Mouse (Mus musculus) MEL (cell line): Measurements from ENCODE around the gene Plxnc1. TPM values are rescaled to one million over a fixed set of nuclear protein-coding genes. Genes with fewer than 3 reads are reported as not detected.

Experiments
- DNase-seq: peaks from one replicate; pipeline ENCODE4 v3.0.0; 2011; ENCODE audit warnings: low read depth, low spot score
- H3K27ac ChIP-seq: 2 replicates; pipeline ENCODE4 v1.5.1; 2012; ENCODE audit warnings: low read depth, mild to moderate bottlenecking, control low read depth, low read length, moderate library complexity; ENCODE audit not compliant: control insufficient read depth
- H3K27me3 ChIP-seq, 2 experiments: fragments of 150-350 bp in 1 of 2; sonication (generic) in 1 of 2; 2 replicates each; pipeline ENCODE4 v1.6.1; 2012; ENCODE audit warnings: low read length in 2 of 2, mild to moderate bottlenecking in 2 of 2, improper control_type of control experiment in 1 of 2, moderate library complexity in 1 of 2; ENCODE audit not compliant: insufficient read depth in 2 of 2, control insufficient read depth in 1 of 2
- H3K36me3 ChIP-seq, 2 experiments: 2 replicates each; pipeline ENCODE4 v1.6.1; 2012 to 2014; ENCODE audit warnings: low read length in 2 of 2, improper control_type of control experiment in 1 of 2, inconsistent platforms in 1 of 2, mild to moderate bottlenecking in 1 of 2; ENCODE audit not compliant: insufficient read depth in 2 of 2, control insufficient read depth in 1 of 2
- H3K4me1 ChIP-seq, 2 experiments: fragments of 150-350 bp in 1 of 2; sonication (generic) in 1 of 2; 2 replicates each; pipeline ENCODE4 v1.6.1; 2012; ENCODE audit warnings: low read length in 2 of 2, improper control_type of control experiment in 1 of 2, mild to moderate bottlenecking in 1 of 2; ENCODE audit not compliant: insufficient read depth in 2 of 2, control insufficient read depth in 1 of 2
- H3K4me3 ChIP-seq, 2 experiments: fragments of 150-350 bp in 1 of 2; sonication (generic) in 1 of 2; 2 replicates each; pipeline ENCODE4 v1.5.1; 2012; ENCODE audit warnings: low read depth in 2 of 2, low read length in 2 of 2, mild to moderate bottlenecking in 2 of 2, moderate library complexity in 2 of 2, control low read depth in 1 of 2, improper control_type of control experiment in 1 of 2; ENCODE audit not compliant: control insufficient read depth in 1 of 2, insufficient read depth in 1 of 2
- H3K79me2 ChIP-seq: 2 replicates; pipeline ENCODE4 v1.6.1; 2012; ENCODE audit warnings: mild to moderate bottlenecking, low read length, moderate library complexity; ENCODE audit not compliant: control insufficient read depth, poor library complexity, insufficient read depth
- H3K9ac ChIP-seq: 2 replicates; pipeline ENCODE4 v1.6.1; 2012; ENCODE audit warnings: low read depth, mild to moderate bottlenecking, control low read depth, low read length, moderate library complexity; ENCODE audit not compliant: control insufficient read depth, poor library complexity, severe bottlenecking
- H3K9me3 ChIP-seq: fragments of 150-350 bp; sonication (generic); replicated peaks from 2 replicates; pipeline ENCODE4 v1.6.1; 2012; ENCODE audit warnings: mild to moderate bottlenecking, low read length, improper control_type of control experiment, moderate library complexity; ENCODE audit not compliant: insufficient read depth
- BHLHE40 ChIP-seq: IDR thresholded peaks from 2 replicates; pipeline ENCODE4 v1.6.1; 2012; ENCODE audit warnings: low read depth, mild to moderate bottlenecking, inconsistent platforms, low read length, improper control_type of control experiment, borderline replicate concordance
- CHD1 ChIP-seq: IDR thresholded peaks from 2 replicates; pipeline ENCODE4 v1.6.1; 2012; ENCODE audit warnings: low read depth, mild to moderate bottlenecking, inconsistent platforms, low read length, improper control_type of control experiment
- CTCF ChIP-seq, 3 experiments: IDR thresholded peaks in 2 of 3; conservative IDR thresholded peaks in 1 of 3; 2 replicates each; pipeline ENCODE4 v1.5.1; 2011 to 2012; ENCODE audit warnings: low read length in 3 of 3, low read depth in 2 of 3, mild to moderate bottlenecking in 2 of 3, improper control_type of control experiment in 1 of 3, inconsistent platforms in 1 of 3, mixed read lengths in 1 of 3, moderate library complexity in 1 of 3; ENCODE audit not compliant: control insufficient read depth in 1 of 3, insufficient read depth in 1 of 3, poor library complexity in 1 of 3, severe bottlenecking in 1 of 3
- ELF1 ChIP-seq: IDR thresholded peaks from 2 replicates; pipeline ENCODE4 v1.6.1; 2014; ENCODE audit warnings: low read depth, mild to moderate bottlenecking, inconsistent platforms, low read length, improper control_type of control experiment, moderate library complexity
- EP300 ChIP-seq, 2 experiments: IDR thresholded peaks; 2 replicates each; pipeline ENCODE4 v1.6.1; 2011; ENCODE audit warnings: improper control_type of control experiment in 2 of 2, low read length in 2 of 2, low read depth in 1 of 2, mild to moderate bottlenecking in 1 of 2
- GATA1 ChIP-seq: IDR thresholded peaks from 2 replicates; pipeline ENCODE4 v1.6.1; 2011; ENCODE audit warnings: low read depth, low read length, improper control_type of control experiment
- HCFC1 ChIP-seq: IDR thresholded peaks from 2 replicates; pipeline ENCODE4 v1.6.1; 2012; ENCODE audit warnings: low read depth, mild to moderate bottlenecking, inconsistent platforms, low read length, improper control_type of control experiment, moderate library complexity
- JUND ChIP-seq: IDR thresholded peaks from 2 replicates; pipeline ENCODE4 v1.6.1; 2011; ENCODE audit warnings: low read depth, mild to moderate bottlenecking, improper control_type of control experiment, low read length
- KAT2A ChIP-seq: conservative IDR thresholded peaks from 2 replicates; pipeline ENCODE4 v1.6.1; 2012; ENCODE audit warnings: low read depth, low read length, improper control_type of control experiment, inconsistent platforms
- MYC ChIP-seq: IDR thresholded peaks from 2 replicates; pipeline ENCODE4 v1.6.1; 2011; ENCODE audit warnings: low read depth, mild to moderate bottlenecking, low read length, improper control_type of control experiment, moderate library complexity
- POLR2A ChIP-seq, 2 experiments: IDR thresholded peaks; 2 replicates each; pipeline ENCODE4 v1.6.1; 2011 to 2012; ENCODE audit warnings: low read length in 2 of 2, mild to moderate bottlenecking in 2 of 2, control low read depth in 1 of 2, improper control_type of control experiment in 1 of 2, low read depth in 1 of 2, moderate library complexity in 1 of 2; ENCODE audit not compliant: control insufficient read depth in 1 of 2, insufficient read depth in 1 of 2, poor library complexity in 1 of 2
- POLR2AphosphoS2 ChIP-seq: IDR thresholded peaks from 2 replicates; pipeline ENCODE4 v1.6.1; 2011; ENCODE audit warnings: low read length, improper control_type of control experiment
- RAD21 ChIP-seq: IDR thresholded peaks from 2 replicates; pipeline ENCODE4 v1.6.1; 2011; ENCODE audit warnings: mild to moderate bottlenecking, low read depth, low read length, improper control_type of control experiment
- RCOR1 ChIP-seq: IDR thresholded peaks from 2 replicates; pipeline ENCODE4 v1.6.1; 2012; ENCODE audit warnings: low read depth, mild to moderate bottlenecking, inconsistent platforms, low read length, improper control_type of control experiment
- SIN3A ChIP-seq: IDR thresholded peaks from 2 replicates; pipeline ENCODE4 v1.6.1; 2012; ENCODE audit warnings: low read length, improper control_type of control experiment, inconsistent platforms
- SMC3 ChIP-seq: IDR thresholded peaks from 2 replicates; pipeline ENCODE4 v1.6.1; 2011; ENCODE audit warnings: low read depth, low read length, improper control_type of control experiment
- TCF12 ChIP-seq: IDR thresholded peaks from 2 replicates; pipeline ENCODE4 v1.6.1; 2014; ENCODE audit warnings: low read depth, mild to moderate bottlenecking, inconsistent platforms, low read length, improper control_type of control experiment, moderate library complexity
- USF1 ChIP-seq: IDR thresholded peaks from 2 replicates; pipeline ENCODE4 v1.6.1; 2014; ENCODE audit warnings: low read depth, mild to moderate bottlenecking, inconsistent platforms, low read length, improper control_type of control experiment, moderate library complexity
- ZC3H11A ChIP-seq: IDR thresholded peaks from 2 replicates; pipeline ENCODE4 v1.6.1; 2012; ENCODE audit warnings: low read depth, mild to moderate bottlenecking, inconsistent platforms, low read length, improper control_type of control experiment
- ZNF384 ChIP-seq: IDR thresholded peaks from 2 replicates; pipeline ENCODE4 v1.6.1; 2012; ENCODE audit warnings: low read depth, mild to moderate bottlenecking, inconsistent platforms, low read length, improper control_type of control experiment
- polyA plus RNA-seq, 2 experiments: library from polyadenylated mRNA; stranded (reverse) in 1 of 2; unstranded in 1 of 2; fragments of >175 nt in 1 of 2; fragments of >200 nt in 1 of 2; gene quantifications; 2 replicates each; pipeline versions ENCODE4 v1.2.1 to v1.2.4; 2012; ENCODE audit warnings: low replicate concordance in 2 of 2, low read depth in 1 of 2; ENCODE audit not compliant: insufficient read length in 2 of 2, insufficient read depth in 1 of 2, missing spikeins in 1 of 2
- total RNA-seq: library from RNA; depleted of rRNA; stranded (reverse); fragments of 300-350 nt; gene quantifications from 2 replicates; pipeline ENCODE4 v1.2.3, GENCODE M21; 2012

Plxnc1 gene
- total and polyA plus RNA-seq, 3 experiments = 15.1 to 30.1 TPM; not detected in 1

DNA sequence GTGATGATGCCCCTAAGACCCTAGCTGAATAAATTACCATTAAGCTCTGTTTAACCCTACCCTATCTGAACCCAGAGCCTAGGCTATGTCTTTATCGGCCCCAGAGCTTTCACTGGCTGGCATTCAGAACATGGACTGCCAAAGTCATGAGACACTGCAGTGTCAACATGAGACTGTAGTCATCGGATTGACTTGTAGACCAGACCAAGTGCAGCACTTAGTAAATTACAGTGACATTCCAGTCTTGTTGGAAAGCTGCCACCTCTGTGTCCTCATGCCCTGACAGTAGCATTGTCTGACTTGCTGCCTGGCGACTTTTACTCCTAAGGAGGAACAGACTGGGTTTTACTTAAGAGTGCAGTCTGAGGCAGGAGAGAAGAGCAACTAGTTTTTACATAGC lies 155.4 kb downstream of the Plxnc1 start:
- H3K79me2 ChIP-seq = no peaks in the 10 kb centered on the region
- DNase-seq = no peak
- H3K36me3 ChIP-seq = peaks cover 2 to 25% of the 10 kb centered on the region in 2 experiments; a peak in 2 of 4 replicates
- H3K9ac ChIP-seq = no peak overlapping the region
- no peaks in the 10 kb centered on the region for H3K9me3 ChIP-seq
- H3K4me1 ChIP-seq = no peaks in the 10 kb centered on the region
- no peak overlapping the region for H3K4me3 ChIP-seq
- H3K27me3 ChIP-seq = no peaks in the 10 kb centered on the region
- no peak overlapping the region for H3K27ac ChIP-seq
- TF ChIP-seq ELF1 = no peak
- TF ChIP-seq POLR2AphosphoS2 = no peak
- no peak for TF ChIP-seq MYC
- no peak for TF ChIP-seq EP300 (IDR thresholded peaks at IDR 0.05; ENCODE audit: low read depth in 1 of 2, low read length in 2 of 2)
- no peak for TF ChIP-seq HCFC1
- TF ChIP-seq ZNF384 = no peak
- no peak for TF ChIP-seq SMC3
- no peak for TF ChIP-seq JUND
- TF ChIP-seq RCOR1 = no peak
- no peak for TF ChIP-seq USF1
- TF ChIP-seq CHD1 = no peak
- TF ChIP-seq BHLHE40 = no peak

DNA sequence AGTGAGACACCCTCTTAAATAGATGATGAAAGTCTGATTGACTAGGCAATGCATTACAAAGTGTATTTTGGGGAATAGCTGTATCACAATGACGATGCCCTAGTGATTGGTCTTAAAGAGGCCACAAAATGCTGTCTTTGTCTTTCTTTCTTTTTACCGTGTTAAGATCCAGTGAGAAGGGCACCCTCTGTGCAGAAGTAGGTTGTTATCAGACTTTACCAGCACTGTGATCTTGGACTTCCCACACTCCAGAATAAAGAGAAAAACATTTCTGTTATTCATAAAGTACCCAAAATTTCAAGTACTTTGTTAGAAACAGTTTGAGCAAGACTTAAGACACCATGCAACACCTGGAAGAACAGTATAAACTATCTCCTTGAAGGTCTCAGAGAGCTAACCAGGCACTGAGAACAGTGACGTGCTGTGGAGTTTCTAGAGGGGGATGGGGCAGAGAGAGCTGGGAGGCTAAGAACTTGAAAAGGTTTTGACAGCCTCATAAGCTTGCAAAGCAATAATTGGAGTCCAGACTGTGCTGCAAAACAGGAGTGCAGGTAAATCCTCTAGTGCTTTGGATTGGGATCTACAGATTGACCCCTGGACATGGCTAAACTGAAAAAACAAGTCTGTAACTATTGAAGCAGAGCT lies 163.9 kb downstream of the Plxnc1 start:
- no peaks in the 10 kb centered on the region for H3K79me2 ChIP-seq
- peaks cover 8 to 20% of the 10 kb centered on the region in 2 experiments for H3K4me1 ChIP-seq
- DNase-seq = peak; percentile 28
- H3K4me3 ChIP-seq = no peak overlapping the region
- H3K27me3 ChIP-seq = no peaks in the 10 kb centered on the region
- H3K27ac ChIP-seq = no peak overlapping the region
- peaks cover 0 to 22% of the 10 kb centered on the region in 2 experiments; a peak in 3 of 4 replicates for H3K36me3 ChIP-seq
- no peak for TF ChIP-seq ZC3H11A
- no peak for TF ChIP-seq KAT2A
- peak; percentile 49 to 58; a peak in 2 of 4 replicates for TF ChIP-seq EP300 (IDR thresholded peaks at IDR 0.05; ENCODE audit: low read depth in 1 of 2, low read length in 2 of 2)
- TF ChIP-seq ELF1 = no peak
- TF ChIP-seq RAD21 = no peak
- TF ChIP-seq JUND = no peak
- no peak for TF ChIP-seq SIN3A
- TF ChIP-seq GATA1 = no peak
- TF ChIP-seq CTCF (IDR thresholded peaks at IDR 0.05 in 2 of 3, conservative IDR thresholded peaks at IDR 0.05 in 1 of 3; ENCODE audit: control insufficient read depth in 1 of 3, insufficient read depth in 1 of 3, low read depth in 2 of 3, low read length in 3 of 3, poor library complexity in 1 of 3, severe bottlenecking in 1 of 3) = no peak
- TF ChIP-seq POLR2A (IDR thresholded peaks at IDR 0.05; ENCODE audit: control insufficient read depth in 1 of 2, insufficient read depth in 1 of 2, low read depth in 1 of 2, low read length in 2 of 2, poor library complexity in 1 of 2) = no peak
- peak; percentile 34; the same call in 1 of the 2 replicates for TF ChIP-seq TCF12
- TF ChIP-seq POLR2AphosphoS2 = no peak
- no peaks in the 10 kb centered on the region for H3K9me3 ChIP-seq
- H3K9ac ChIP-seq = no peak overlapping the region
